Mouse (Mus musculus): ENCODE measurements around the gene A430078G23Rik. TPM values are rescaled to one million over a fixed set of nuclear protein-coding genes. Genes with fewer than 3 reads are reported as not detected.

The A430078G23Rik gene
- polyA plus RNA-seq, 1 experiment from 2014 or later = not detected

GRCm38 (mm10) chr8:3350747-3351146 is 2.5 kb upstream of the A430078G23Rik start:
- no peaks in the 10 kb centered on the region for H3K36me3 ChIP-seq
- no peaks in the 10 kb centered on the region for H3K9me3 ChIP-seq (replicated peaks)
- no peak for ATAC-seq (ENCODE audit: insufficient number of reproducible peaks, low FRiP score)
- no peak overlapping the region for H3K27ac ChIP-seq (ENCODE audit: poor library complexity, severe bottlenecking)
- no peak overlapping the region for H3K4me3 ChIP-seq
- H3K4me2 ChIP-seq = no peak overlapping the region
- H3K9ac ChIP-seq = no peak overlapping the region
- H3K4me1 ChIP-seq (replicated peaks) = no peaks in the 10 kb centered on the region
- no peaks in the 10 kb centered on the region for H3K27me3 ChIP-seq (replicated peaks)
- 66% methylated on average over 6 of the region's 6 CpGs for WGBS

- WGBS = 74% methylated on average over 6 of the region's 6 CpGs
- Histone ChIP-seq H3K9me3 (replicated peaks) (no peaks in the 10 kb centered on the region), H3K27me3 (replicated peaks) (no peaks in the 10 kb centered on the region), H3K4me3 (no peak overlapping the region), H3K4me1 (replicated peaks) (no peaks in the 10 kb centered on the region), H3K36me3 (no peaks in the 10 kb centered on the region), H3K4me2 (no peak overlapping the region), H3K9ac (no peak overlapping the region), H3K27ac (ENCODE audit: poor library complexity, severe bottlenecking) (no peak overlapping the region)
- no peak for ATAC-seq (ENCODE audit: insufficient number of reproducible peaks, low FRiP score)
Measured at GRCm38 (mm10) chr8:3352715-3353114, 500 bp upstream of the A430078G23Rik start.

GRCm38 (mm10) chr8:3353811-3354442 is 712 bp downstream of the A430078G23Rik start:
- Histone ChIP-seq H3K27me3 (replicated peaks) (no peaks in the 10 kb centered on the region), H3K4me3 (no peak overlapping the region), H3K9ac (no peak overlapping the region), H3K36me3 (no peaks in the 10 kb centered on the region), H3K27ac (ENCODE audit: poor library complexity, severe bottlenecking) (no peak overlapping the region), H3K4me2 (no peak overlapping the region), H3K9me3 (replicated peaks) (no peaks in the 10 kb centered on the region), H3K4me1 (replicated peaks) (no peaks in the 10 kb centered on the region)
- WGBS = 73% methylated on average over 6 of the region's 6 CpGs
- no peak for ATAC-seq (ENCODE audit: insufficient number of reproducible peaks, low FRiP score)

- no peaks in the 10 kb centered on the region for H3K27me3 ChIP-seq (replicated peaks)
- no peak overlapping the region for H3K9ac ChIP-seq
- no peak overlapping the region for H3K27ac ChIP-seq (ENCODE audit: poor library complexity, severe bottlenecking)
- H3K4me1 ChIP-seq (replicated peaks) = no peaks in the 10 kb centered on the region
- no peak overlapping the region for H3K4me3 ChIP-seq
- H3K4me2 ChIP-seq = no peak overlapping the region
- ATAC-seq (ENCODE audit: insufficient number of reproducible peaks, low FRiP score) = no peak
- H3K9me3 ChIP-seq (replicated peaks) = no peaks in the 10 kb centered on the region
- no peaks in the 10 kb centered on the region for H3K36me3 ChIP-seq
- 67% methylated on average over 5 of the region's 5 CpGs for WGBS
Measured at GRCm38 (mm10) chr8:3354443-3354812, 1.2 kb downstream of the A430078G23Rik start.

- WGBS = 76% methylated on average over 6 of the region's 6 CpGs
- no peak overlapping the region for H3K4me2 ChIP-seq
- no peak for ATAC-seq (ENCODE audit: insufficient number of reproducible peaks, low FRiP score)
Measured at GRCm38 (mm10) chr8:3355586-3355985, 2.4 kb downstream of the A430078G23Rik start.

GRCm38 (mm10) chr8:3358060-3358459 is 4.8 kb downstream of the A430078G23Rik start:
- Histone ChIP-seq H3K27ac (ENCODE audit: poor library complexity, severe bottlenecking) (no peak overlapping the region), H3K4me3 (no peak overlapping the region)
- ATAC-seq (ENCODE audit: insufficient number of reproducible peaks, low FRiP score) = no peak

More at GRCm38 (mm10) chr8:3355586-3355985, 2.4 kb downstream of the A430078G23Rik start:
- Histone ChIP-seq H3K27me3 (replicated peaks) (no peaks in the 10 kb centered on the region), H3K27ac (ENCODE audit: poor library complexity, severe bottlenecking) (no peak overlapping the region), H3K36me3 (no peaks in the 10 kb centered on the region), H3K4me1 (replicated peaks) (no peaks in the 10 kb centered on the region), H3K9me3 (replicated peaks) (no peaks in the 10 kb centered on the region), H3K9ac (no peak overlapping the region), H3K4me3 (no peak overlapping the region)

GRCm38 (mm10) chr8:3367086-3367485 is 13.9 kb downstream of the A430078G23Rik start:
- Histone ChIP-seq H3K4me1 (replicated peaks) (no peaks in the 10 kb centered on the region), H3K36me3 (no peaks in the 10 kb centered on the region), H3K27ac (ENCODE audit: poor library complexity, severe bottlenecking) (no peak overlapping the region), H3K4me2 (no peak overlapping the region), H3K9ac (no peak overlapping the region), H3K27me3 (replicated peaks) (no peaks in the 10 kb centered on the region), H3K4me3 (no peak overlapping the region), H3K9me3 (replicated peaks) (no peaks in the 10 kb centered on the region)
- 82% methylated on average over 5 of the region's 5 CpGs for WGBS
- ATAC-seq (ENCODE audit: insufficient number of reproducible peaks, low FRiP score) = no peak

More at GRCm38 (mm10) chr8:3358060-3358459, 4.8 kb downstream of the A430078G23Rik start:
- Histone ChIP-seq H3K4me2 (no peak overlapping the region), H3K36me3 (no peaks in the 10 kb centered on the region), H3K9me3 (replicated peaks) (no peaks in the 10 kb centered on the region), H3K4me1 (replicated peaks) (no peaks in the 10 kb centered on the region), H3K9ac (no peak overlapping the region), H3K27me3 (replicated peaks) (no peaks in the 10 kb centered on the region)
- WGBS = 4% methylated on average over 4 of the region's 4 CpGs

GRCm38 (mm10) chr8:3368091-3368490 is 14.9 kb downstream of the A430078G23Rik start:
- 62% methylated on average over 1 of the region's 1 CpGs for WGBS
- ATAC-seq (ENCODE audit: insufficient number of reproducible peaks, low FRiP score) = no peak
- Histone ChIP-seq H3K4me2 (no peak overlapping the region), H3K4me1 (replicated peaks) (no peaks in the 10 kb centered on the region), H3K9ac (no peak overlapping the region), H3K9me3 (replicated peaks) (no peaks in the 10 kb centered on the region), H3K4me3 (no peak overlapping the region), H3K36me3 (no peaks in the 10 kb centered on the region), H3K27ac (ENCODE audit: poor library complexity, severe bottlenecking) (no peak overlapping the region), H3K27me3 (replicated peaks) (no peaks in the 10 kb centered on the region)

GRCm38 (mm10) chr8:3375748-3376147 is 22.5 kb downstream of the A430078G23Rik start:
- H3K9ac ChIP-seq = no peak overlapping the region
- no peak overlapping the region for H3K4me2 ChIP-seq
- ATAC-seq (ENCODE audit: insufficient number of reproducible peaks, low FRiP score) = no peak
- H3K9me3 ChIP-seq (replicated peaks) = 0 out of 2 replicates have a peak, but pooled peaks cover 2% of the 10 kb centered on the region
- H3K4me3 ChIP-seq = no peak overlapping the region
- H3K27ac ChIP-seq (ENCODE audit: poor library complexity, severe bottlenecking) = no peak overlapping the region
- no peaks in the 10 kb centered on the region for H3K27me3 ChIP-seq (replicated peaks)
- H3K36me3 ChIP-seq = no peaks in the 10 kb centered on the region
- no peaks in the 10 kb centered on the region for H3K4me1 ChIP-seq (replicated peaks)

GRCm38 (mm10) chr8:3376641-3377274 is 23.5 kb downstream of the A430078G23Rik start:
- no peak for ATAC-seq (ENCODE audit: insufficient number of reproducible peaks, low FRiP score)
- 0 out of 2 replicates have a peak, but pooled peaks cover 2% of the 10 kb centered on the region for H3K9me3 ChIP-seq (replicated peaks)
- no peaks in the 10 kb centered on the region for H3K36me3 ChIP-seq
- no peaks in the 10 kb centered on the region for H3K27me3 ChIP-seq (replicated peaks)
- no peaks in the 10 kb centered on the region for H3K4me1 ChIP-seq (replicated peaks)
- WGBS = 46% methylated on average over 11 of the region's 11 CpGs
- no peak overlapping the region for H3K4me3 ChIP-seq
- H3K27ac ChIP-seq (ENCODE audit: poor library complexity, severe bottlenecking) = no peak overlapping the region
- H3K4me2 ChIP-seq = no peak overlapping the region
- H3K9ac ChIP-seq = no peak overlapping the region

GRCm38 (mm10) chr8:3387286-3387685 is 34.1 kb downstream of the A430078G23Rik start:
- Histone ChIP-seq H3K4me1 (replicated peaks) (peaks cover 5% of the 10 kb centered on the region; the same call in 1 of the 2 replicates), H3K4me3 (no peak overlapping the region), H3K9ac (no peak overlapping the region), H3K9me3 (replicated peaks) (no peaks in the 10 kb centered on the region), H3K27ac (ENCODE audit: poor library complexity, severe bottlenecking) (no peak overlapping the region), H3K36me3 (no peaks in the 10 kb centered on the region), H3K27me3 (replicated peaks) (0 out of 2 replicates have a peak, but pooled peaks cover 4% of the 10 kb centered on the region), H3K4me2 (no peak overlapping the region)
- WGBS = 30% methylated on average over 6 of the region's 6 CpGs
- ATAC-seq (ENCODE audit: insufficient number of reproducible peaks, low FRiP score) = no peak; the same call in 1 of the 2 replicates
